Mouse (Mus musculus) liver, embryonic 14.5 days (tissue): ENCODE results near the gene Ppp2r5c.

Experiments used
- CTCF ChIP-seq: IDR thresholded peaks from 2 replicates; pipeline ENCODE4 v1.5.1; 2016; ENCODE audit warnings: antibody characterized with exemption, low read depth, control low read depth
- EP300 ChIP-seq: IDR thresholded peaks from 2 replicates; pipeline ENCODE4 v1.6.1; 2016; ENCODE audit warnings: antibody characterized with exemption, low read depth

GRCm38 (mm10) chr12:110426417-110427010, 20.4 kb upstream of the Ppp2r5c start:
- TF ChIP-seq CTCF (no peak), EP300 (no peak)
